Mouse (Mus musculus) neural tube, embryonic 10.5 days (tissue): ENCODE results near the gene Itk.
"Not testable (repeated sequence)": the region's sequence is repeated elsewhere in the genome, so short reads cannot be mapped to it uniquely, and the experiment has no call there.

Experiments
- DNase-seq: peaks from one replicate; pipeline ENCODE4 v3.0.0-alpha.2; 2017; ENCODE audit warnings: low spot score; ENCODE audit errors: extremely low spot score

Itk gene

DNA sequence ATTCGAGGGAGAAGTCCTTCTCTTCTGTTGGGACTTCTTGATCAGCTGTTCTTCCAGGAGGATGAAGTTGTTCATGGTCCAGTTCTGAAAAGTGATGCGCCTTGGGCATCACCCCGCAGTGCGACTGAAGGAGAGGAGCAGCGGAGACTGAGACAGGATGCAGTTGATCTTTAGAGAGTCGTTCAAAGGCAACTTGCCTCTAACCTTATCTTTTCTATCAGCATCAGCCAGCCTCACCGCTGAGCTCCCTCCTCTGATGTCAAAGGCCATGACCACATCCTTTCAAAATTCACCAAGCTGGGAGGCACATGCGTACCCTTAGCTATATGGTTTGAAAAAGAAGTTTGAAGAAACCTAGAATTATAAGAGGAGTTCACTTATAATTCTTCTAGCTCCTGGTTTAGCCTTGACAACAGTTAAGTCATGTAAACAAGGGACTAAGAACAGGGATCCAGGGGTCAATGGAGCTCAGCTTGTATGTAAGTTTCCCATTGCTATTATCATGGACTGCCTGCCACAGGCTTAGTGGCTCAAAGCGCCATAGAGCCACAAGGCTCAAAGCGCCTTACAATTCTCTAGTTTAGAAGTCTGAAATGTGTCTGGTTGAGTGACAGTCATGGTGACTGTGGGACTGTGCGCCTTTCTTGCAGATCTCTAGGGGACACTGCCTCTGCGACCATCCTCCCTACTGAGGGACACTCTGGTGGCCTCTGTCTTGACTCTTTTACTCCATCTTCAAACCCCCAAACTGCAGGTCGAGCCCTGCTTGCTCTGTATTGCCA, at the start of gene Itk:
Gene Itk, minus strand, starts transcription at position 180 of the 782 bp plus-strand sequence.
- DNase-seq, result no peak

DNA sequence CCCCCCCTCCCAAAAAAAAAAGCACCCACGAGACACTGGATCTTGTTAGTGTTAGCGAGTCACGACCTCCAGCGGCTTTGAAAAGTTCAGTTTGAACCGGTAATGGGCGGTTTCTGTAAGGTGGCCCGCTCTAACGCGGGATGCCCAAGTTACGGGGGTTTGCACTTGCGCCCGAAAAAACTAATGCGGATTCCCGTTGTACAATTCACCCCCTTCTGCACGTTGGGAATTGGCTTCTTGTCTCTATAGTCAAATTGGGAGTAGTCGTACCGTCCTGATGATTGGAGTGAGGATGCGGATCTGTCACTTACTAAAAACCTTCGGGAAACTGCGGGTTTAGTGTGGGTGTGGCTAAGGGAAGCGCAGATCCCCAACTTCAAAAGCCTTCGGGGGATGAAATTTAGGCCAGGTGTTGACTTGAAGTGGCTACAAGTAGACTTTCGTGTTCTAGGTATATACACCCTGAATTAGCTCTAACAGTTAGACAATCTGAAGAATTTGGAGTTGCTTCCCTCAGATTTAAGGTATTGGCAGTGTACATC, 48.2 kb upstream of the Itk start:
- DNase-seq, result peak; percentile 54

DNA sequence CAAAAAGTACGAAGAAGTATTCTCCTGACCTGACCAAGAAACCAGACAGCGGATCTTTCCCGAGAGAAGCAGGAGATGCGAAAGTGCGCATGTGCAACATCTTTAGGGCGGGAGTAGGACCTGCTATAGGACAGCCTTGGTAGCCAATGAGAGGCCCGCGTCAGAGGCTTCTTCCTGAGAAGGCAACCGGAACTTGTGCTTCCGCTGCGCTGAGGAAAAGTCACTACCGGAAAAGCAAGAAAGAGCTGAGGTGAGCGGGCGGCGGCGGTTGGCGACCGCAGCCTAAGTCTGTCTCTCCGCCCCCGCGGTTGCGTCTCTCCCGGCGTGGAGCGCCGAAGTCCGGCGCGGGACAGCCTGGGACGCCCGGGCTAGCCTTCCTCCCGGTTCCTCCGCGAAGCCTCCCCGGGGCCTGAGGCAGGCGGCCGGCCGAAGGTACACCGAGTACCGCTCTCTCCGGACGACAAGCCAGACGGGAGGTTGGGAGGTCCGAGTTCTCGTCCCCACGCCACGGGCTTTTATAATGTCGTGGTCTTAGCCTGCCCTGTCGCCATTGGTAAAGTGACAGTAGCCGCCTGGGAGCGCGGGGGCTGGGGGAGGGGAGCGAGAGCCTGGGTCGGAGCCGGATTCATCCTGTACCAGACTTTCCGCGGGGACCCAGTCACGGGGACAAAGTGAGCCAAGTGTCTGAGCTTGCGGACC, 47.6 kb upstream of the Itk start, which contains the start of gene Med7:
Gene Med7, plus strand, starts transcription at position 166 of the 699 bp plus-strand sequence.
- DNase-seq, result peak; percentile 90

DNA sequence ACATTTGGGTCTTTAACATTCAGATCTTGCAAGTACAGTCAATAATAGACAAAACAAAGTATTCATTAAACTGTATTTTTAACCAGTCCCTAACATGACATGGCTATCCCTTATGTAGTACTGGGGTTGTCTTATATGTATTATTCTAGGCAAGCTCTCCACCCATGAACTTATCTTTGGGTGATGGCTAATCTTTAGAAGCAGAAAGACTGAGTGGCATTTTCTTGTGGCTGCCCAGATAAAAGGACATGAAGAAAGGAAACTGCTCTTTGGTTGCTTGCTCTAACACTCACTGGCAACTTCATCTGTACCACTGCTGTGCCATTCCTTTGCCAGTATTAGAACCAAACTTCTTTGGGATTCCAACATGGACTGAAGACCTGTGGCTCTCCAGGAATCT, 46.0 kb upstream of the Itk start:
- DNase-seq, result no peak

DNA sequence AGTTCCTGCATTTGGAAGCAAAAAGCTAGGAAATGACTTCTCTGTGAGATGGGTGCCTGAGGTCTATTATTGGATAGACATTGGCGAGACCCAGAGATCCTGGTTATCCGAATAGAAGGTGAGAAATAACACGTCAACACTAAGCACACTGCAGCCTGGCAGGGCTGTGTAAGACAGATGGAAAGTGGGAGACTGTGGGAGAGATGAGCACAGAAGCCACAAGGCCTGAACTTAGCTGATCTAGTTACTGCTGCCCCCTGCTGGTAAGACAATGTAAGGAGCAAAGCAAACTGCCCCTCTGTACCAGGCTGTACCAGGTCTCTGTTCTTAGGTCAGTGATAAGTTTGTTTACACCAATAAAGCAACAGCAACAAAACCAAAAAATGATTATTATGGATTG, 41.8 kb upstream of the Itk start:
- peak; percentile 76 for DNase-seq

DNA sequence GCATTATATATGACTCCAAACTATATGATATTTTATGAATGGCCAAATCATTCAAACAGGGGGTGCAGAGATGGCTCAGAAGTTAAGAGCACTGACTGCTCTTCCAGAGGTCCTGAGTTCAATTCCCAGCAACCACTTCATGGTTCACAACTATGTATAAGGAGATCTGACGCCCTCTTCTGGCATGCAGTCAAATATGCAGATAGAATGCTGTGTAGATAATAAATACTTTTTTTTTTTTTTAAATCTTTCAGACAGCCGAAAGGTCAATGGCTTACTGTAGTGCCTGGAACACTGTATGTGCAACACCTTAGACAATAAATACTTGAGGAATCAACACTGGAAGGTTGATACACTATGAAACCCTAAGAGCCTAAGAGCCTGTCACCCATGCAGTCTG, 40.8 kb upstream of the Itk start:
- no peak for DNase-seq

DNA sequence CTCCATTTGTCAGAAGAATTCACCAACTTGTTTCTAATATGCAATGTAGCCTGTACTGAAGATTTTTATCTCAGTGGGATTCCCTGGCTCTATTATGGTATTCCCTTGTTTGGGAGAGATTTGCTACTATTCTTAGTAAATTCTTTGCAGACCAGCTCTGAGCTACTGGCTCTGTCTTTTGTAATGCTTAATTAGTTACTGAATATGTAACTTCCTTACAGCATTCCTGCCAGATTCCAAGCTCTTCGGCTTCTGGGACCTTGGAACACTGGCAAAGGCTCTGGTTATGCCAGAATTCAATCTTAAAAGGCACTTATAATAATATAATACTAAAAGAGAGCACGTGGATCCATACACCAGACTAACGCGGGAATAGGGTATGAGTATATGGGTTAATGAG, 38.8 kb upstream of the Itk start:
- not testable (repeated sequence) for DNase-seq

DNA sequence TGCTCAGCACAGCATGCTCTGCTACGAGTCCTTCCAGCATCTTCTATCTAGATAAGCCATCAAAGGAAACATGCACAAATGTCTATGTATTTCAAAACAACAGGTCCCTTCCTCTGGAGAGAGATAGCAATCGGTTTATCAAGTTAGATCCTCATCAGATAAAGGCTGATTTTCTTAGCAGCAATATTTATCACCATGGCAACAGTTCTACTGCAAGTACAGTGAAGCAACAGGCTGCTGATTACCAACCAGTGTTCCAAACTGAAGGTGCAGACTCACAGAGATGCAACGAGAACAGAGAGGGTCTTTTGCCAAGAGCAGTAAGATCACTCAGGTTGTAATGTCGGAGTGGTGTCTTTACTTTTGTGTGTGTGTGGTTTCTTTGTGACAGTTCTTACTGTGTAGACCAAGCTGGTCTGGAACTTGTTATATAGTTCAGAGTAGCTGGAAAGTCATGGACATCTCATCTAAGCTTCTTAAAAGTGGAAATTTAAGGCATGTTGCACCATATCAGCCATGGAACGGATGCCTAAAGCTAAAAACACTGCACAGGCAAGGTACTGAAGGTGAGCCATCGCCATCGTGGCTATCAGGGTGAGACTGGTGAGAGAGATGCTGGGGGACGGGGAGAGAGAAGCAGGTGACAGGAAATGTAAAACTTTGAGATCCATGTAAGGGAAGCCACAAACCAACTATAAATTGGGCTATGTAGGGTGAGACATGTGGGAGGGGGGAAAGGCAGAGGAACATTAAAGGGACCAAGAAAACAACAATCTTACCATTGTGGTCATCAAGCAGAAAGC, 32.0 kb upstream of the Itk start:
- DNase-seq, result no peak

DNA sequence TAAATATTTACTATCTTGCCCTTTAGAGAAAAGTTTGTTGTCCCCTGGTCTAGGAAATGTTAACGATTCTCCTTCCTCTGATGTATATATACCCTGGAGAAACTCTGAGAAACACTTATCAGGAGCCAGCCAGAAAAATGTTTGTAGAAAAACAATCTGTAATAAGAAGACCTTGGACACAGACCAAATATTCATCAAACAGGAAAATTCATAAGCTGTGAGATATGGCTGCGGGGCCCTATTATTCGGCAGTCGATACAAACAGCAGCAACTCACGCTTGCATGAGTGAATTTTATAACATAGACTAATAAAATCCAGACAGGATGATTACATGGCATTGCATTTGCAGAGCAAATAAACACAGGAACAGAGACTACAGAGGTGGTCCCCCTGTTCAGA, 29.5 kb upstream of the Itk start:
- no peak for DNase-seq

DNA sequence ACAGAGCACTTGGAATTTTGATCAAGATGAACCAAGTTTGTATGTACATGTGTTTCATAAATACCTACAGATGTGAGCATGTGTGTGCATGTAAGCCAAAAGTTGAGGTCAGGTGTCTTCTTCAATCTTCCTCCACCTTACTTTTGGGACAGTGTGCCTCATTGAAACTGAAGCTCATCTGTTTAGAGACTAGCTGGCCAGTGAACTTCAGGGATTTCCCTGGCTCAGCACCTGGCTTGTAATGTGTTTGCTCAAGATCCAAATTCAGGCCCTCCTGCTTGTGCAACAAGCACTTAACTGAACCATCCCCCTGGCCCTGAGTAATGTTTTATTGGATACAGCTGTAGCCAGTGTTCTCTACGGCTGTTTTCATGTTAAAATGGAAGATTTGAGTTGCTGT, 29.1 kb upstream of the Itk start:
- DNase-seq, result no peak

DNA sequence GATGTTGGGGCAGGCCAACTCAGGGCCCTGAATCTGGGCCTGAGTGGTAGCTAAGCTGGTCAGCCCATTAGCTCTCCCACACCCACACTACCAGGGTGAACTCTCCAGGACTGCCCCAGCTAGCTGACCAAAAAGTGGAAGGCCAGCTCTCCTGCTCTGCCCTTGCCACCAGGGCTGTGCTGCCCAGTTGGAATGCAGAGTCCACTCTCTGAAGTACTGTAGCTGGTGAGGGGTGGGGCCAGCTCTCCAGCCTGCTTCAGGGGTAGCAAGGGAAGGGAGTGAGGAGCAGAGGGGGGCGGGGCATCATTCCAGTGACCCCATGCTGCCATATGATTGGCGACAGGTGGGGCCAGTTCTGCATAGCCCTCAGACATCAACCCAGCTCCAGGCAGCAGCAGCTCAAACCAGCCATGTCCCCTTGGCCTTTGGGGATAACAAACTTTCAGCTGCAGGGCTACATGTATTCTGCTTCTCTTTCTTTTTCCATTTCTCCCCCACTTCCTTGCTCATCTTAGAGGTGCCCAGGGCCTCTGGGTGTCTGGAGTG, 20.8 kb upstream of the Itk start:
- DNase-seq, result no peak

DNA sequence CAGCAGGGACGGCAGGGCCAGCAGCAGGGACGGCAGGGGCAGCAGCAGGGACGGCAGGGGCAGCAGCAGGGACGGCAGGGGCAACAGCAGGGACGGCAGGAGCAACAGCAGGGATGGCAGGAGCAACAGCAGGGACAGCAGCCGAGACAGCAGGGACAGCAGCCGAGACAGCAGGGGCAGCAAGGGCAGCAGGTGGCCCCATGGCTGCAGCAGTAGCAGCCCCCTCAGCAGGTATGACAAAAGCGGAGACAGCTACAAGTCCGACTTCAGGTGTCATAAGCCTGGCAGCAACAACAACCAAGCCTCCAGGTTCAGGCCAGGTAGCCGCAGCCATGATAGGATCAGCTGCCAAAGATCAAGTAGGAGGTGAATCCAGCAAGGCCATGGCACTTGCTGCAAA, 17.4 kb upstream of the Itk start:
- no peak for DNase-seq

DNA sequence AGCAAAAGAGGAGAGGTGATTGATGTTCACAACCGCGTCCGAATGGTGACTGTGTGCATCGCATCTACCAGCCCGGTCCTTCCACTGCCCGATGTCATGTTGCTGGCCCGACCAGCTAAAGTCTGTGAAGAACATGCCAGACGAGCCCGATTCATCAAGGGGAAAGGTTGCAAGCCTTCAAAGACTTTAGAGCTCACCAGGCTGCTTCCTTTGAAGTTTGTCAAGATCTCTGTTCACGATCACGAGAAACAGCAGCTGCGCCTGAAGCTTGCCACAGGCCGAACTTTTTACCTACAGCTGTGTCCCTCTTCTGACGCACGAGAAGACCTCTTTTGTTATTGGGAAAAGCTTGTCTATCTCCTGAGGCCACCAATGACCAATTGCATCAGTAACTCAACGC, 15.7 kb upstream of the Itk start:
- DNase-seq, result no peak

DNA sequence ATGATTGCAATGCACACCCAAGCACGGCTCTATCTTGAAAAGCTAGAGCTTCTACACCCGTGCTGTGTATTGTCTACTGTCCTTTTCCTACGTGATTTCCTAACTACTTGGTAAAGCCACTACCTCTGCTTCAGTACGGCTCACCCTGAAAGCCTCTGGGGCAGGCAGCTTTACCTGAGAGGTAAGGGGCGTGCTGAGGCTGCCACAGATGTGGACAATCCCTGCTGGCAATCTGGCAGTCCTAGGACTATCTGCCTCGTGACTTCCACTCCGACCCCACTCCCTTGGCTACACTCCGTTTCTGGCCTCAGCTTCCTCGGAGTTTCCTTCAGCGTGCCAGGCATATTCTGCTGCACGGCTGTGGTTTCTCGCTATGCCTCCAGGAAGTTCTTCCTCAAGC, 12.2 kb upstream of the Itk start:
- DNase-seq, result no peak

DNA sequence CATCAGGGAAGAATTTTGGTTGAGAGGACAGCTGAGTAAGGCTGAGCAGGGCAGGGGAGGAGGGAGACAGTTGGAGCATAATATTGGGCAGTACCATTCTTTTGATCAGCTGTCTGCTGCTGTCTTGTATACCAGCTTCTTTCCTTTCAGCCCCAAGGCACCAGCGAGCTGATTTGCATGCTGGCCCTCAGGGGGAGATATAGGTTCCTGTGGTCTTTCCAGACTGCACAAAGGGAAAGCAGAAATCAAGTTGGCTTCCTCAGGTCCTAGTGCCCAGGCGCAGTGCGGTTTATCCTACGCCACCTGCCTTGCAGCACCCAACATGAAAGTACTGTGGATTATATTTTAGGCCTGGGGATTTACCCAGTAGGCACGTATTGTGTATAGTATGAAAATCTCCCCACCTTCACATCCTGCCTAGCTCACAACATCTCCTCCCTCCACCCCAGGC, 9.6 kb upstream of the Itk start:
- no peak for DNase-seq

DNA sequence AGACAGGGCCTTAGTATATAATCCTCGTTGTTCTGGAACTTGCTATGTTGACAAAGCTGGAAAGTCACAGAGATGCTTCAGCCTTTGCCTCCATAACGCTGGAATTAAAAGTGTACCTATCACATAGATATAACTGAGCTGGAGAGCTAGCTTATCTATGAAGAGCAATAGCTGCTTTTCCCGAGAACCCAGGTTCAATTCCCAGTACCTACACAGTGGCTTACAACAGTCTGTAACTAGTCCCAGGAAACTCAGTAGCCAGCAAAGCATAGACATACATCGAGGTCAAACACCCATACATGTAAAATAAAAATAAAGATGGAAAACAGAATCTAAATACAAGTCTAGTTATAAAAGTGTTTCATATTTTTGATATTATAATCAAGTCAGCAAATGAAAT, 9.2 kb upstream of the Itk start:
- no peak for DNase-seq

DNA sequence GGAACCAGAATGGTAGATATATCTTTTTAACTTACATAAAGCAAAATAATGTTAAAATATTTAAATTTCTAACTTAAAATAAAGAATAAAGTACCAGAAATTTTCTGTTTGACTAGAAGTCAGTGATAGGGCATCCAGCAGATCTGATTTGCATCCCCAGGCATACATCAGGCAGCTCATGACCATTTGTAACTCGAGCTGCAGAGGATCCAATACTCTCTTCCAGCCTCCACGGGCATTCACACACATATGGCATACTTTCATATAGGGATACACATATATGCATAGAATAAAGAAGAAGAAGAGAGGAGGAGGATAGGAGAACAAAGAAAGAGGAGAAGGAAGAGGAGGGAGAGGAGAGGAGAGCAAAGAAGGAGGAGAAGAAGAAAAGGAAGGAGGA, 8.6 kb upstream of the Itk start:
- DNase-seq, result no peak

DNA sequence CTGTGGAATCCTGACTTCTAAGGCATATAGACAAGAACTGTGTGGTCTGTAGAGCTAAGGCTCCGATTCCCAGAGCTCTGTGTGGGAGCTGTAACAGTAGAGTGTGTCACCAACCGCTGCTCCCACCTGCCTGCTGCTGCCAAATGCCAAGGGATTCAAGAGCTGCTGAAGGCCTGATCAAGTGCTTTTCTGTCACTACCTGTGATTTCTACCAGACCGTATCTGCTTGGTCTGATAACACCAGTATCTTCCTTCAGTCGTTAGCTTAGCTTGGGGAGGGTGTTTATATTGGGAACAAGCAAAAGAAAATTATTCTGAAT, 7.5 kb upstream of the Itk start:
- no peak for DNase-seq

DNA sequence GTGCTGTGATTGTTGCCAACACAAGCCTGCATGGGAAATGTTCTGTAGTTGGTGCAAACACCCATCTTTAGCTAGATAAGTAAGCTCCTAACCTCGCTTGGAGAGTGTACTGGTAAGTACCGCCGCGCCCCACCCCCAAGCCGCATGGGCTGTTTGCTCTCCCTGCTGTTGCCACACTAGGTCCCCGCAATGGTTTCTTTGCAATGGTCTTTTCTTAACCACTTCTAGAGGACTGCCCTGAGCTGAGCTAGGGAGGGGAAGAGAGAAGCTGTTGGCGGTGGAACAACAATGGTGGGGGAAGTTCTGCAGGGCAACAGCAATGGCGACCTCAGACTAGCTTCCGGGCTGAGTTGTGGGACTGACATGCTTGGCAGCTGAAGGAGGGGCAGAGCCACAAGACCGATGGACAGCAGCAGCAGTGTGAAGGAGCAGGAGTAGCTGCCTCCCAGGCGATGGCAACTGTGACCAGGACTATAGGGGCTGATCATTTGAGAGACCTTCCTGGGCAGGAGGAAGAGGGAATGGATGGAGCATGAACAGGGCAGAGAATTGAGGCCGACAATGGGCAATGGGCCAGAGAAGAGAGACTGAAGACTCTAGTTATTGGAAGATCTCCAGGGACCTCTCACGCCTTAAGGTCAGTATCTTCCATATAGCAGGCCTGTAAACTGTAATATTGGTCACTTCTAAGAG, 7.0 kb upstream of the Itk start, which contains the start of gene Fam71b:
Gene Fam71b, plus strand, starts transcription at position 393 of the 693 bp plus-strand sequence.
- DNase-seq, result no peak

DNA sequence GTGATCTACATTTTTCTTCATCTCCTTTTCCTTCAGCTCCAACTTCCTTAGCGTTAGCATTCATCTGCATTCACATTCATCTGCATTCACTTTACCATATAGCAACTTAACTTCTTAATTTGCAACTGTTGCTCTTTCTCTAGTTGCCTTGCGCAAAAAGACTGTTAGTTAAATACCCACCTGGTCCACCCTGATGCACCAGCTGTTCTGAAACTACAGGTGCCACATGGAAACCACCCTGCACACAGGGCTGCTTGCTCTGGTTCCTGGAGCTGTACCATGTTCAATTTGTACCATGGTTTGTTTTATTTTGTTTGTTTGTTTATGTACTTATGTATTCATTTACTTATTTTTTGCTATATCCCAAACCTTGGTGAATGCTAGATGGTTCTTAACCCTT, 6.4 kb upstream of the Itk start:
- no peak for DNase-seq

DNA sequence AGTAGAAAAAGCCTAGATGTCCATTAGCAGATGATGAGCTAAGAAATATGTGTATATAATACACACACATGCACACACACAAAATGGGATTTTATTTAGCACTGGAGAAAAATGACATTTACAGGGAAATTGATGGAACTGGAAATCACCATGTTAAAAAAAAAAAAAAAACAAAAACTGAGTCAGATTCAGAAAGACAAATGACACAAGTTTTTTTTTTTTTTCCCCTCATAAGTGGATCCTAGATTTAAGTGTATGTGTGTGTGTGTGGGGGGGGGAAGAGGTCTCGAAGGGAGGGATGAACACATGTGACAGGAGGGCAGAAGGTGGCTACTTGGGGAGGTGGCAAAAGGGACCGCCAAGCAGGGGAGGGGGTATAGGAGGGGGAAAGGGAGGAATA, 5.8 kb upstream of the Itk start:
- no peak for DNase-seq
